Comparison of ENCODE assay signal across 8 mouse cellular contexts in the genomic region with DNA sequence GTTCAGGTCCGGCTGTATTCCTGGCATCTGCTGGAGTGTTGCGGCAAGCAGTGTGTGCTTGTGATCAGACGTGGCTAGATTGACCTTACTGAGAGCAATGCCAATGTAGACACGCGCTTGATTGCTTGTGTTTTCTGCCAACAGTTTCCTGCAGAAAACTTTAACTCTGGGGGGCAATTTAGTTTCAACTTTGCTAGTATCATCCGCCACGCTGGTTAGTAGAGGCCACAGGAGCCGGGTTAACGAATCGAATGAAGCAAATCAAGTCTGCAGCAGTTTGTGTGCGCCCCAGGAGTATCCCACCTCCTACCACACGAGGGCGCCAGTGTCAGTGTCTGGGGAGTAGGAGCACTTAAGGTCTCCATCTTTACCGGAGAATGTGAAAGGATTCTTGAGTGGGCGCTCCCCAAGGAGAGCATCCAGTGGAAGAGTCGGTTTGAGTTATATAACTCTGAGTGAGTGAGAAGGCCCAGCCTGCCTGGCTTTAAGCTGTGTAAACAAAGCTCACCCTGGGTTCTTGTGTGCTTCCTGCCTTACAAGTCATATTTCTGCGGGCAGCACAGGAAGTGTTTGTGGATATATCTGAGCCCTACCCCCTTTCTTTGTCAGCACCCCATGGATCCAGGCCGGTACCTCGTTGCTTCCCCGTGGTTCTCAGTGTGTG.
DNase-seq lines count a peak whose midpoint lies in the region; ATAC-seq and TF ChIP-seq lines count a peak whose summit lies in the region.

No protein-coding gene starts in this region.

- 0 out of 2 replicates have a peak overlapping the region, but pooled peaks have one; percentile 4 for H3K4me3 ChIP-seq in embryonic facial prominence, embryonic 12.5 days
- H3K4me3 ChIP-seq in kidney, adult 2 months (ENCODE audit: insufficient read depth, low read depth, low read length): peak overlapping the region; percentile 52
- H3K4me3 ChIP-seq in liver, adult 2 months (ENCODE audit: insufficient read depth, low read depth, low read length): peak overlapping the region; percentile 27

- H3K4me2 ChIP-seq in embryonic facial prominence, embryonic 12.5 days (replicated peaks): peak overlapping the region; percentile 21

- WGBS in embryonic facial prominence, embryonic 12.5 days: 29% methylated on average over 20 of the region's 20 CpGs
- 30% methylated on average over 20 of the region's 20 CpGs for WGBS in kidney, adult 2 months
- 51% methylated on average over 20 of the region's 20 CpGs for WGBS in liver, adult 2 months

- TF ChIP-seq POLR2A in kidney, adult 2 months (IDR thresholded peaks at IDR 0.05; ENCODE audit: low read depth, low read length): no peak
- no peak for TF ChIP-seq POLR2A in liver, adult 2 months (IDR thresholded peaks at IDR 0.05; ENCODE audit: extremely low read depth, insufficient read depth, low read length)

- H3K9ac ChIP-seq in embryonic facial prominence, embryonic 12.5 days: 0 out of 2 replicates have a peak overlapping the region, but pooled peaks have one; percentile 17
- peak overlapping the region; percentile 33 for H3K9ac ChIP-seq in liver, adult 2 months (ENCODE audit: low read depth, low read length)

- H3K79me2 ChIP-seq in liver, adult 2 months (ENCODE audit: control insufficient read depth, insufficient read depth, low read length): no peaks in the 10 kb centered on the region

- no peaks in the 10 kb centered on the region for H3K36me3 ChIP-seq in embryonic facial prominence, embryonic 12.5 days
- no peaks in the 10 kb centered on the region for H3K36me3 ChIP-seq in kidney, adult 2 months (ENCODE audit: control insufficient read depth, insufficient read depth, low read length)
- H3K36me3 ChIP-seq in liver, adult 2 months (ENCODE audit: control insufficient read depth, insufficient read depth, low read length): no peaks in the 10 kb centered on the region
- no peaks in the 10 kb centered on the region for H3K36me3 ChIP-seq in splenic B cell, adult 2 months (ENCODE audit: control insufficient read depth, insufficient read depth, low read length, poor library complexity, severe bottlenecking)

- DNase-seq in B cell, adult 2 months: peak; percentile 88 to 89
- peak; percentile 72 for DNase-seq in adrenal gland, postnatal 25 days
- DNase-seq in heart, adult 18-20 months: peak; percentile 65 to 83
- peak; percentile 73 for DNase-seq in kidney, adult 2 months
- DNase-seq in liver, adult 2 months (ENCODE audit: extremely low read depth, low read depth, low spot score): peak; percentile 37
- peak; percentile 93 for DNase-seq in splenic B cell, adult 2 months (ENCODE audit: low read depth, low spot score)

- H3K4me1 ChIP-seq in embryonic facial prominence, embryonic 12.5 days: peaks cover 8% of the 10 kb centered on the region
- H3K4me1 ChIP-seq in kidney, adult 2 months (ENCODE audit: control insufficient read depth, insufficient read depth, low read length): peaks cover 2% of the 10 kb centered on the region; the same call in 1 of the 2 replicates
- H3K4me1 ChIP-seq in liver, adult 2 months (ENCODE audit: control insufficient read depth, insufficient read depth, low read length): no peaks in the 10 kb centered on the region

- ATAC-seq in embryonic facial prominence, embryonic 12.5 days (ENCODE audit: insufficient number of reproducible peaks, insufficient read depth, low FRiP score, low TSS enrichment): peak; percentile 37; the same call in 1 of the 2 replicates
- peak; percentile 71 for ATAC-seq in monocyte, adult 5-6 weeks (replicated peaks; ENCODE audit: insufficient number of reproducible peaks, low FRiP score, low TSS enrichment, poor library complexity, severe bottlenecking)

- no peaks in the 10 kb centered on the region for H3K27me3 ChIP-seq in embryonic facial prominence, embryonic 12.5 days
- no peaks in the 10 kb centered on the region for H3K27me3 ChIP-seq in kidney, adult 2 months (replicated peaks; ENCODE audit: control insufficient read depth, insufficient read depth, low read length)
- no peaks in the 10 kb centered on the region for H3K27me3 ChIP-seq in liver, adult 2 months (ENCODE audit: control insufficient read depth, insufficient read depth, low read length)
- H3K27me3 ChIP-seq in splenic B cell, adult 2 months (ENCODE audit: control insufficient read depth, insufficient read depth, low read length, poor library complexity, severe bottlenecking): no peaks in the 10 kb centered on the region

- H3K9me3 ChIP-seq in embryonic facial prominence, embryonic 12.5 days: no peaks in the 10 kb centered on the region

- peak overlapping the region; percentile 52; the same call in 1 of the 2 replicates for H3K27ac ChIP-seq in embryonic facial prominence, embryonic 12.5 days
- peak overlapping the region; percentile 88 for H3K27ac ChIP-seq in kidney, adult 2 months (ENCODE audit: insufficient read depth, low read depth, low read length)
- H3K27ac ChIP-seq in liver, adult 2 months (replicated peaks; ENCODE audit: insufficient read depth, low read depth, low read length): peak overlapping the region; percentile 31; the same call in 1 of the 2 replicates

- peak; percentile 77 for TF ChIP-seq CTCF in kidney, adult 2 months (conservative IDR thresholded peaks at IDR 0.05; ENCODE audit: insufficient read depth, insufficient read length, low read depth, low read length)
- TF ChIP-seq CTCF in liver, adult 2 months (IDR thresholded peaks at IDR 0.05; ENCODE audit: low read depth, low read length): peak; percentile 87

Comparison
In these comparisons a context has a peak if more than half of its experiments do, and no peak if none do; other contexts are left out.
1. Peak in every context shown above with its lines: DNase-seq, ATAC-seq, H3K4me3 ChIP-seq and H3K27ac ChIP-seq.
2. DNase-seq: peak in every context shown above with its lines; median percentile 93 in splenic B cell, adult 2 months; 88 in B cell, adult 2 months; 74 in heart, adult 18-20 months; 73 in kidney, adult 2 months; 72 in adrenal gland, postnatal 25 days; 37 in liver, adult 2 months.
3. H3K27ac ChIP-seq: peak in every context shown above with its lines; median percentile 88 in kidney, adult 2 months; 52 in embryonic facial prominence, embryonic 12.5 days; 31 in liver, adult 2 months.